Mouse (Mus musculus) urinary bladder, postnatal 4 days (tissue): ENCODE measurements around the gene Tulp1.
"Not testable (repeated sequence)": the region's sequence is repeated elsewhere in the genome, so short reads cannot be mapped to it uniquely, and the experiment has no call there.

Experiments
- DNase-seq, 2 experiments: peaks; one replicate each; pipeline ENCODE4 v3.0.0; 2021 to 2022; ENCODE audit warnings: low spot score in 2 of 2

The Tulp1 gene

DNA sequence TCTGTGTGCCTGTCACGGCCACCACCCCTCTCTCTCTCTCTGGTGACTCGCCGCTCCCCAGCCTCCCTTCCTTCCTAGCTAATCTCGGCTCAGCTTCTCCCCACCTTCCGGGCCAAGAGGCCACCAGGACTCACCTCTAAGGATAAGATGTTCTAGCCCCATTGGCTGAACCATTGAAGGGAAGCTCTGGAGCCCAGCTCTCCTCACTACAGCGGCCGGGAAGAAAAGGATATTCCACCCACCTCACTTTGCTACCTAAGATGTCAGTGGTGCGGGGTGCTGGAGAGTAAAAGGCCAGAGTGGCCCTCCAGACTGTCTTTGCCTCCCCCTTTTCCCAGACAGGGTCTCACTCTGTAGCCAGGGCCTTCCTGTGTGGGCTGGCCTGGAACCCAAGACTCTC lies at the start of gene Tulp1:
Tulp1 (minus strand) TSS at position 101 of the 400 bp plus-strand sequence.
- DNase-seq, result no peak

DNA sequence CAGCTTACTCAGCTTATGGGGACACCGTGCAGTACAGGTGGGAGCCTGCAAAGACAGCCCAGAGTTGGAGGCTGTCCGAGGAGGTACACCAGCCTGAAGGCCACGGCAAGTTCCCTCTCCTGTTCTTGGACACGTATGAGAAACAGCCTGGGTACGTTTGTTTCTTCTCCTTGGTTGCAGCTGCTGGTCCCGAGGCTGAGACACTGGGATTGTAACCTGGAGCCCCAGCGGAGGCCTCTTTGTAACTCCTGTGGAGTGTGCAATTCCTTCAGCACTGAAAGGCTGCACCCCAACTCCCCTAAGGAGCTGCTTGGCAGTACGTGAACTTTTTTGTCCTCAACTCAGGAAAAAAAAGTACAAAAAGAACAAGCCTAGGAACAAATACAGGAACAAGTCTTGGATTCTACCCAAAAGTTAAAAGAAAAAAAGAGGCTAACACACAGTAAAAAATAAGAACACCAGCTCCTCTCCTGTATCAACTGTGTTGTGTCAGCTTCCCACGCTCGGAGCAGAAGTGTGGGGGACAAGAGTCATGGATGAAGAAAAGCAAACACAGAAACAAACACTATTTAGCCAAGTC lies 46.4 kb upstream of the Tulp1 start:
- no peak for DNase-seq

DNA sequence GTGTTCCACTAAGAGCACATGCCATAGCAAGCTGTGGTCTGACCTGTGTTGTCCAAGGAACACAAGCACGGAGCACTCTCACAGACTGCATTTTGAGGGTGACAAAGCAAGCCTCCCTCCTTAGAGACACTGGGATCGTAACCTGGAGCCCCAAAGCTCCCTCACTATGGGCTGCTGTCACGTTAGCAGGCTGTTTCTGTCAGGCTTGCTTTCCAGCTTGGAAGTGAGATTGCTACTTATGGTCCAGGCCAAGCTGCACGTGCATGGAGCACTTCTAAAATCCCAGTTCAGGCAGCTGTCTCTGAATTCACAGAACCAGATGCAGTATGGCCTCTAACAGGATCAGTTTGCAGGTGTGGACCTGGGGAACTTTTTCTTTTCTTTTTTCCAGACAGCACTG lies 45.7 kb upstream of the Tulp1 start:
- DNase-seq, result no peak

DNA sequence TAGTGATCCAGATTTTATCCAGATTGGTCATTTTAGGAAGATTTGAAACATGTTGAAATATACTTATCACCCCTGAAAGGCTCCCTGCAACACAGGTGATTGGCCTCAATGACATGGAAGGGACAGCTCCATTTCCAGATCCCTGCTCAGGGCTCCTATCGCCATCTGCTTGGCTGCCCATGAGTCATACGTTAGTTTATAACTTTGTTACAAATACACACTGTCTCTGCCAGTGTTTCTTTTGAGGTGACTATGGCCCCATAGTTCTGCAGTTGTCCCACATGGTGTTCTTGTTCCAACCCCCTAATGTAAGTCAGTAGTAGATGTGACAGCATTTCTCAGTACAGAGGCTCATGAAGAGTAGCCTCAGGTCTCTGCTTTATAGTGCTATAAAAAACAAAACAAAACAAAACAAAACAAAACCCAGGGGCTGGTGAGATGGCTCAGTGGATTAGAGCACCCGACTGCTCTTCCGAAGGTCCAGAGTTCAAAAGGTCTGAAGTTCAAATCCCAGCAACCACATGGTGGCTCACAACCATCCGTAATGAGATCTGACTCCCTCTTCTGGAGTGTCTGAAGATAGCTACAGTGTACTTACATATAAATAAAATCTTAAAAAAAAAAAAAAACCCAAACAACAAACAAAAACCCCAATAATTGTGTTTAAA lies 43.4 kb upstream of the Tulp1 start:
- DNase-seq, result no peak

DNA sequence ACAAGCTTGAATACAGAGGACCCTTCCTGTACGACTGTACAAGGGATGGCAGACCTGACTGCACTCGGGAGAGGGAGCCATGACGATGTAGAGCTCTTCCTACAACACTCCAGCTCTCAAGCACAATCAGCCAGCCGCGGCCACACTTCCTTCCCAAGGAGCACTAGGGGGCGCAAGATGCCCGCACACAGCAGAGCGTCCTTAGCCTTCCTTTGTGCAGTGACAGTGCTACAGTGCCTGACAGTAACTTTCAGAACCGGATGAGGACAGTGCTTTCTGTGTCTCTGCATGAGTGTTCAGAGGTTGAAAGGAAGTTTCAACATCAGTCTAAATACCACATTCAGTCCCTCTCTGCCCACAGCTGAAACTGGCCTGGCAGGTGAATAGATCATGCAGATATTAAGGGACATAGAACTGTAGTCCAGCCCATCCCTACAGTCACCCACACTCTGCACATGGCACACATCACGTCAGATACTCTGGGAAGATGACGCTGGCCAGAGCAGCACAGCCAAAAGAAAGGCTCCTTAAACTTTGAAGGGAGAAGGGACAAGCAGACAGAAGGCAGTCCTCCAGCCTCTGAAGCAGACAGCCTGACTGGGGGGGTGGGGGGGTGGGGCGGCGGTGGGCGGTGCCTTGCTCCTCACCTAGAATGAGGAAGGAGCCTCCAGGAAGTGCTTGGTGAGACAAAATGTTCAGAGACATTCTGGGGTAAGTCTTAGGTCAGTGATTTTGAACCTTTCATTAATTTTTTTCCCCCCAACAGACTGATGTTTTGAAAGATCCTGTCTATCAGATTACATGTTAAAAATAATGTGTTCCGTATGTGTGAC lies 42.6 kb upstream of the Tulp1 start:
- DNase-seq, result peak; percentile 72 to 81

DNA sequence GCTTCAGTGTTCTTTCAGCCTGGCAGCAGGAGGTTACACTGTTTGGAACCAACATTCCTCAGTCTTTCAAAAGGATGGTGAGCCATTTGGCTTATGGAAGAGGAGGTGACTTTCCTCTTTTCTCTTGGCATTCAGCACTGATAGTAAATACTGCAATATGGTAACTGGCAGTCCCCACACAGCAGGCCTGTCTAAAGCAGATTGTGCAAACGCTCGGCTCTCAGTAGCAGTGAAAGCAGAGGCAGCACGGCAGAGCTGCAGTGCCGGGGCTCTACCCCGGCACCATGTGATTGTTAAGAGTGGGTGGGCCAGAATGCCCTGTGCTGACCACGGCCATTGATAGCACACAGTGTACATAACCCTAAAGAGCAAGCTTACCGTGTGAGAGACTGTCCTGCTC lies 41.4 kb upstream of the Tulp1 start:
- no peak for DNase-seq

DNA sequence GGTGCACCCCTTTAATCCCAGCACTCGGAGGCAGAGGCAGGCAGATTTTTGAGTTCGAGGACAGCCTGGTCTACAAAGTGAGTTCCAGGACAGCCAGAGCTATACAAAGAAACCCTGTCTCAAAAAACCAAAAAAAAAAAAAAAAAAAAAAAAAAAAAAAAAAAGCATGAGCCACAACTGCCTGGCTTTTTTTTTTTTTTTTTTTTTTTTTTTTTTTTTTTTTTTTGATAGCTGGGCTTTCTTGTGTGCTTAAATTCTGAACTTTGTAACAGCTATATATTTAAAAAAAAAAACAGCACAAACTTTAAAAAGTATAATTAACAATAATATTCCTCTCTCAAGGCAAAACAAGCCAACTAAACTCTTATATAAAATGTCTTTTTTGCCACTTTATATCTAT lies 39.7 kb upstream of the Tulp1 start:
- not testable (repeated sequence) for DNase-seq

DNA sequence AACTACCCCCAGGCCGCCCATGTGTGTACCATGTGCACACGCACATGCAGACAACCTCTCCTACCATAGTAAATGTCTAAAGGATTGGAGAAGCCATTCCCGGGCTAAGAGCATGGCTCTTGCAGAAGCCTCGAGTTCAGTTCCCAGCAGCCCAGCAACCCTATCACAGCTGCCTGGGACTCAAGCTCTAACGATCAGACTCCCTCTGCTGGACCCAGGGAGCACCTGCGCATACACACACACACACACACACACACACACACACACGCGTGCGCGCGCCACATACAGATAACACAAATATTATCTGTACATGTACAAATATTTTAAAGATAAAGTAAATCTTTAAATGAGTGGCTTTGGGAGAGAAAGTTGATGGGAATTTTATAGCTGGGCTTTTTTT lies 39.3 kb upstream of the Tulp1 start:
- no peak for DNase-seq

DNA sequence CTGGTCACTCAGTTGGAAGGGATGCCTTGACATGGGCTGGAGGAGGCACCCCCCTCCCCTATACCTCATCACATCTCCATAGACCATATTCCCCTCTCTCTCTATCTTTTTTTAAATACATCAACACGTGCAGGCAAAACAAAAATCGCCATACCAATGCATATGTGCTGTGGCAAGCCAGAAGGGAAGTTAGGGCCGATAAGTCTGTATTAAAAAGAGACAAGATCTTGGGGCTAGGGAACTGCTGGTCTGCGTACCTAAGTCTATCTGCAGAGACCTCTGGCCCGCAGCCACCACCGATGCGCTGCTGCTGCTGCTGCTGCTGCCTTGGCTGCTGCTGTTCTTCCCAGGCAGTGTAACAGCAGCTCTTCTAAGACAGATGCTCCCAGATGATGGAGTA lies 30.0 kb upstream of the Tulp1 start:
- no peak for DNase-seq

DNA sequence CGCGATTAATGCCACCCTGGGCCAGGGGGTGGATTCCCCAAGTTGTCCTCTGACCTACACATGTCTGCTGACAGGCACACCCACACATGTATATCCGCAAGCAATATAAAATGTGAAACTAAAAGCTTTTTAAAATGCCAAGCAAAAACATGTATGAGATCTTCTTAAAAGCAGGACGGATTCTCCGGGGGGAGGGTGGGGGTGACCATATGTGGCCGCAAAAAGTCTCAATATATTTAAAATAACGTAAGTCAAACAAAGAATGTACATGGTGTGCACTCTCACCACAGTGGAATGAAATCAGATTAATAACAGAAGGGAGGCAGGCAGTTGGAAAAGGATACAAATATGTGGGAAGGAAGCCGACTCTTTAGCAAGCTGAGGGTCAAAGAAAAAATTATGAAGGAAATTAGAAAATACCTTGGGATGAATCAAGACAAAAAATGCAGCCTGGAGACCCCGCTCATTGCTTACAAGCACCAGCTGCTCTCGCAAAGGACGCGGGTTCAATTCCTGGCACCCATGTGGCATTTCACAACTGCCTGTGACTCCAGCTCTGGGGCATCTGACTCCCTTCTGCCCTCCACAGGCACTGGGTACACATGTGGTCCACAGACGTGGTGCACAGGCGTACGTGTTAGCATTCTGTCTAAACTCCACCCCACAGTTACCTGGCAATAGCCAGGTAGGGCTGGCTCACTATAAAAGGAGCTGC lies 29.2 kb upstream of the Tulp1 start:
- no peak for DNase-seq

DNA sequence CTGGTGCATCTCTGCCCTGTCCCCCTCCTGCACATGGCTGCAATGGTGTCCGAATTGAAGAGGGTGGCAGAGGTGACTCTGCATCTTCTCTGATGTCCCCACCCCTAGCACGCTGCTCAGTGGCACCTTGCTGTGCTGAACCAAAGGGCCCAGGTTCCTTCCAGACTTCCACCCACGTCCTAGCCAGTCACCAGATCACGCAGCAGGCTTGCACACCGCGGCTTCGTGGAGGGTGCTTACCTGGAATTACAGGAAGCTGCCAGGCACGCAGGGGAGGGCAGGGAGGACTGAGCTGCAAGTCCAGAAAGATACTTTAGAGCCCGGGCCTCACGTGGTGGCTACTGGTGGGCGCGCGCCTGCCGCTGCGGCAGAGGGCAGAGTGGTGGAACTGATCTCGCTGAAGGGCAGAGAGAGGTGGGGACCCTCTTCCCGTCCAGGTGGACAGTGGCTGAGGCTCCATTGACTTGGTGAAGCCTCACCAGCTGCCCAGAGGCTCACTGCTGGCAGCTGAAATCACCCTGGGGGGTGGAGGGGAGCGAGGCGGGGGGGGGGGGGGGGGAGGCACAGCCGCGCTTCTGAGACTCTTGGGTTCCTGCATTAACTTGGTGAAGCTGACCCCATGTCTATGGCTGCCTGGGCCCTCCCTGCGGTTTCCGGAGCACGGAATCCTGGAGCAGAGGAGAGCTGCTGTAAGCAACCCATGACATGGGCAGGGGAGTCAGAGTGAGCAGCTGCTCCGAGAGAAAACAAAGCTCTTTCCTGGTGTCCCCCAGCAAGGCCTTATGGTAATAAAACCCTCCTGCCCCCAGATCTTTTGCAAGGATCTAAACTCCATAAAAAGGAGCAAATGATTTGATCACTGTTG lies 26.8 kb upstream of the Tulp1 start:
- no peak for DNase-seq

DNA sequence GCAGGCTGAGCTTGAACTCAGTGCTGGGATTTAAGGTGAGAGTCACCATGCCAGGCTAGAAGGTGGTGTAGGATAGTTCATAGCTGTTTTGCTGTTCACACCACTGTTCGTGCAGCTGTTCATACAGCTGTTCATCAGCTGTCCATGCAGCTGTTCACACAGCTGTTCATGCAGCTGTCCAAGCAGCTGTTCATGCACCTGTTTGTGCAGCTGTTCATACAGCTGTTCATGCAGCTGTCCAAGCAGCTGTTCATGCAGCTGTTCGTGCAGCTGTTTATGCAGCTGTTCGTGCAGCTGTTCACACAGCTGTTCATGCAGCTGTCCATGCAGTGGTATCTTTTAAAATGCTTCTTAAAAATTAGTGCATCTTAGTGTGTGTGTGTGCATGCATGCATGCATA lies 23.5 kb upstream of the Tulp1 start:
- DNase-seq, result no peak

DNA sequence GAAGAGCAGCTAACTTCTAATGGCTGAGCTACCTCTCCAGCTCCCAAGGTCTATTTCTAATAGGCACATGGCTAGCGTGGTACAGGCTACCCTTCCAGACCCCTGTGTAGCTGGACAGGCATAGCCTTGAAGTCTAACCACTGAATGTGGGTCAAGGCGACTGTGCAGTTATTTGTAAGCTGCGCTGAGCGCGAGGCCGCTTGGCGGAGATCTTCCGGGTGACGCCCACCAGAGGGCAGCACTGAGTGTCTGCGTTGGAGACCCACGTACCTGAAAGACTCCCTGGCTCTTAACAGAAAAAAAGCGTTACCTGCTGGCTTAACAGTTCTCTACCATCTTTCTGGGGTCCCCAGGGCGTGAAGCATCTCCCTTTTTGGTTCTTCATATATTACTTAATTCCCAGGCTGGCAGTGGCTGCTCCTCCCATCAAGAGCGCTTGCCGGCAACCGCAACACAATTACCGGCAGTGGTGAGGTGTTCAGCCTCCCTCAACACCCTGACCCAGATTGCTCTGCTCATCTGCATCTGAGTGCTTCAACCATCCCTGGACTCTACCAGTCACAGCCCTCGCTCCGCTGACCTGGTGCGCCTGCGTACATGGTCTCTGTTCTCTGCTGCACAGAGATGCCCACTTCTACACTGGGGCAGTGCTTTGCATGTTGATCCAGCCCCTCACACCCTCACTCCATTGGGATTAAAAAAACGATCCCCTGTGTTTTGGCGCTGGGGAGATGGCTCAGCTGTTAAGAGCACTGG lies 21.3 kb upstream of the Tulp1 start:
- DNase-seq, result peak; percentile 66 to 88

DNA sequence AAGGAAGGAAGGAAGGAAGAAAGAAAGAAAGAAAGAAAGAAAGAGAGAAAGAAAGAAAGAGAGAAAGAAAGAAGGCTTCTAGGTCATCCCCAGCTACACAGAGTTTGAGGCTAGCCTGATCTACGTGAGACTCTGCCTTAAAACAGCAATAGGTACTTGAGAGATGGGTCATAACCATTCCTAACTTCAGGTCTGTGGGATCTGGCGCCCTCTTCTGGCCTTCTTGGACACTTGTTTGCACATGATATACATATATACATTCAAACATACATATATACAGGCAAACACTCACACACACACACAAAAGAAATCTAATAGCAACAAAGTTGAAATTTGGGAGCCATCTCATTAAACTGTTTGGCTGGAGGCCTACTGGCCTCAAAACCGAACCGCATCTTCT lies 19.3 kb upstream of the Tulp1 start:
- DNase-seq, result no peak

DNA sequence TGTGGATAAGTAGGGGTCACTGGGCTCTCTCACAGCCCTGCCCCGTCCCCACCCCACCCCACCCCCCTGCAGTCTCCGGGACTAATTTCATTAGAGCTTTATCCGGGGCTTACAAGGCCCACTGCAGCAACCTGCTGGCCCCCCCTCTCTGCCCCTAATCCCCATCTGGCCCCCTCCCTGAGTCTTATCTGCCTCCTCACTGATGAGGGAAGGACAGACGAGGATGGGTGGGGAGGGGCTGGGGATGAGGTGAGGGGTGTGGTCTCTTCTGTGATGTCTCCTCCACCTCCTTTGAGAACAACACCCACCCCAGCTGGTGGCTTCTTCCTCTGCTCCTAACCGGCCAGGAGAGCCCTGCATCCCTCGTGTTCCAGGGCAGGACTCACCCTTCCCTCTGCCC lies 15.2 kb upstream of the Tulp1 start:
- DNase-seq, result no peak

DNA sequence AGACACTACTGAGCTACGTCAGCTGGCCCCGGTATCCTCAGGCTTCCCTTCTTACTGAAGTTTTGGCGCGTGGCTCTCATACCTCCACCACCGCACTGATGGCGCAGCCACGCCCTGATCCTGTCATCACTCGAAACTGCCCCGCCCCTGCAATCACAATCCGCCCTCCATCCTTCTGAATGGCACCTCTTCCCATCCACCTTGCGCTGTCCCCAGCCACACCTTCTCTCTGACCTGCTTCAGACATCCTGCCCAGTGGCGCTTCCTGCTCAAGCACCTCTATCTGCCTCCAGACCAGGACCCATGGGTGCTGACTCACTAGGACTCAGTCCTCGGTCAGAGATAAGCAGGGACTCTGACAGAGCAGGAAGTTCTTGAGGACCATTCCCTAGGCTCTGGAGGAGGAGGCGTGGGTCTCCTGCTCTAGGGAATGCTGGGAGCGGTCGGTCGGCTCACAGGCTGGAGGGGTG lies 10.6 kb upstream of the Tulp1 start:
- DNase-seq, result no peak

DNA sequence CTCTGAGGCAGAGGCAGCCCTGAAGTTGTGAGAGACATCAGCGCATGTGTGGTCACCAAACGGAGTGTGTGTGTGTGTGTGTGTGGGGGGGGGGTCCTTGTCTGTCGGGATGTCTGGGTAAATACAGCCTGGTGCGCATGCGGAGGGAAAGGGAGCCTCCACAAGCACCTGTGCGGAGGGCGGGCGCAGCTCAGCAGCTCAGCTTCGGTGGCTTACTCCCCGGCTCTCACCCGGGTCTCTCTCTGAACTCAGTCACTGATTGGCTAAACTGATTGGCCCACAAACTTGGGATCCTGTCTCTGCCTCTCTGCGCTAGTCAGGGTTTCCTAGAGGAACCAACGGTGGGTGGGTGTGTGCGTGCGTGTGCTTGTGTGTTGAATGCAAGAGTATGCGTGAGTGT lies 9.5 kb upstream of the Tulp1 start:
- no peak for DNase-seq

DNA sequence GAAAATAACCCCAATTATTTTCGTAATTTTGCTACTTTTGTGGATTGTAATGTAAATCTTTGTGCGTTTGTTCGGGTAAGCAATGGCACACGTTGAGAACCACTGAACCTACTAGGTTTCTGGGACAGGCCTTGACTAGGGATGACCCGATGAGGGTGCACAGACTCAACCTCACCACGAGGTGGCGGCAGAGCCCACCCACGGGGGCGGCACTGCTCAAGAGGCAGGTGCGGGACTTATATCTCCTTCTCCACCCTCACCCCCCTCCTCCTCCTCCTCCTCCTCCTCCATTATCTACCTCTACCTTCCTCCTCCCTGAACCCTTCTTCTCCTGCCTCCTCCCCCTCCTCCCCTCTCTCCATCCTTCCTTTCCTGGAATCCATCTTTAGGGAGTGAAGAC lies 8.8 kb upstream of the Tulp1 start:
- peak in 1 of 2 experiments; percentile 40 for DNase-seq

DNA sequence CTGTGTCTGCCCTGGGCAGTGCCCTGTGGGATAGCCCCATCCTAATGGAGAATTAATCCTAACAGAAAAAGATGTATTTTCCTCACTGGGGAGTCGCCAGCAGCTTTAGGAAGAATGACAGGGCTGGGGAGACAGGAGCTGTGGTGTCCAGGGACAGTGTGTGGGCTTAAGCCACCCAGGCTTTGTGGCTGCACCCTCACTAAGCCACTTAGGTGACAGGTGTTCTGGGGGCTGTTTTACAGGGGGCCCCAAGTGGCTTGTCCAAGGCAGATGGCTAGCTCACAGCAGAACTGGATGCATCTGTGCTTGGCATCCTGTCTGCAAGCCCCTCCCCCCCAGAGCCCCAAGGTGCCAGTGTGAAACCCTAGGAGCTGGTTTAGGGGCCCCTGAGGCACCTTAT lies 6.9 kb upstream of the Tulp1 start:
- DNase-seq, result no peak

DNA sequence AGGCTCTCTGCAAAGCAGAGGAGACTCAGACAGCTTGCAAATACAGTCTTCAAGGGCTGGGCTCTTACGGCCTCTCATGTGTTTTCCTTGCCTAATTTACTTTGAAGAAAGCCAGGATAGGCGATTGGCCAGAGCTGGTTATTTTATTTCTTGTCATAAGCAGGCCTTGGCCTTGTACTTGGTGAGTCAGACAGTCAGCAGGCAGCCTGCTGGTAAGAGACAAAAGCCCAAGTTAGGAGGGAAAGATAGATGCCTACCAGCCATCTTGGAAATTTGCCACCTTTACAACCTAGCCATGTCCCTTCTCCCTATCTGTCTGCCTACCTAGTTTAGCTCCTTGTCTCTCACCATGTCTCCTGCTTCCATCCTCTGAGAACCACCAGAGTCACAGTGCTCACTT lies 6.3 kb upstream of the Tulp1 start:
- no peak for DNase-seq

DNA sequence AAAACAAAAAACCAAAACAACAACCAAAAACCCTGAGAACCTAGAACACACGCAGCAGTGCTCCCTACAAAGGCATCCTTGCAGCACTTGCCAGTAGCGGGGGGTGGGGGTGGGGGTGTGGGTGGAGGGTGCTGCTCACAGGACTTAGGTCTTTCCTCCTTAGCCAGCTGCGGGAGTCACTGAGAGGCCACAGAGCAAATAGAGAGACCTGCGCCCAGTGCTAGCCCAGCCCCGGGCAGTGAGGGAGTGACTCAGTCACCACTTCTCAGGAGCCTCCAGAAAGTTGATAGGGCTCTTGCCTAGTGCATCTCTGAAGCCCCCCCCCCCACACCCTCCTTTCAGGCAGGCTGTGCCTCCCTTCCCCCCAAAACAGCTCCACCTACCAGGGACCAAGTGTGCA lies 4.0 kb upstream of the Tulp1 start:
- DNase-seq, result no peak
